Mouse (Mus musculus) erythroblast, embryonic 14.5 days (primary cell): ENCODE data around the gene Nln.

Experiments
- GATA1 ChIP-seq: IDR thresholded peaks from 2 replicates; pipeline ENCODE4 v1.6.1; 2012; ENCODE audit warnings: low read length, inconsistent platforms, mixed read lengths
- TAL1 ChIP-seq: IDR thresholded peaks from 3 replicates; pipeline ENCODE4 v1.6.1; 2012; ENCODE audit warnings: low read length, inconsistent platforms, mixed read lengths

GRCm38 (mm10) chr13:104139369-104140209, 30.2 kb upstream of the Nln start:
- TF ChIP-seq GATA1: no peak
- no peak for TF ChIP-seq TAL1
